Mouse (Mus musculus) heart, embryonic 11.5 days (tissue): ENCODE measurements around the gene Znrf3. TPM values are rescaled to one million over a fixed set of nuclear protein-coding genes. Genes with fewer than 3 reads are reported as not detected.

Experiments
- ATAC-seq: fragments of 200-750 bp; cut with Nextera tagmentation; replicated peaks from 2 replicates; pipeline ENCODE4 v1.8.0; 2017; ENCODE audit warnings: moderate library complexity; ENCODE audit not compliant: insufficient number of reproducible peaks, low FRiP score, low TSS enrichment
- H3K27ac ChIP-seq: fragments of 300-500 bp; sonication (generic); 2 replicates; pipeline ENCODE4 v1.5.1; 2014; ENCODE audit warnings: mild to moderate bottlenecking, low read depth, low read length
- H3K27me3 ChIP-seq: fragments of 300-500 bp; sonication (generic); 2 replicates; pipeline ENCODE4 v1.6.1; 2014; ENCODE audit warnings: mild to moderate bottlenecking, low read length, mixed read lengths; ENCODE audit not compliant: control insufficient read depth, insufficient read depth
- H3K36me3 ChIP-seq: fragments of 300-500 bp; sonication (generic); 2 replicates; pipeline ENCODE4 v1.6.1; 2014; ENCODE audit warnings: mild to moderate bottlenecking, low read length, moderate library complexity, mixed read lengths; ENCODE audit not compliant: control insufficient read depth, insufficient read depth
- H3K4me1 ChIP-seq: fragments of 300-500 bp; sonication (generic); 2 replicates; pipeline ENCODE4 v1.6.1; 2014; ENCODE audit warnings: low read length; ENCODE audit not compliant: control insufficient read depth, insufficient read depth
- H3K4me2 ChIP-seq: fragments of 300-500 bp; sonication (generic); 2 replicates; pipeline ENCODE4 v1.6.1; 2014; ENCODE audit warnings: mild to moderate bottlenecking, moderate library complexity
- H3K4me3 ChIP-seq: fragments of 300-500 bp; sonication (generic); 2 replicates; pipeline ENCODE4 v1.5.1; 2014; ENCODE audit warnings: low read depth, low read length
- H3K9ac ChIP-seq: fragments of 300-500 bp; sonication (generic); 2 replicates; pipeline ENCODE4 v1.6.1; 2014; ENCODE audit warnings: mild to moderate bottlenecking, low read depth, low read length, moderate library complexity
- H3K9me3 ChIP-seq: fragments of 300-500 bp; sonication (generic); replicated peaks from 2 replicates; pipeline ENCODE4 v1.6.1; 2016; ENCODE audit warnings: low read length; ENCODE audit not compliant: control insufficient read depth
- WGBS: fragments of 180-500 bp; shearing (Covaris S2); extraction: QIAGEN DNeasy Blood & Tissue Kit; methylation state at CpG from one replicate; pipeline ENCODE4 v1.1.7; 2014; ENCODE audit not compliant: insufficient replicate concordance; 5-methylcytosine and 5-hydroxymethylcytosine counted together
- polyA plus RNA-seq: library from polyadenylated mRNA; unstranded; fragments of >200 nt; fragmentation: Nextera tagmentation; extraction: Ambion mirVana; gene quantifications from 2 replicates; pipeline ENCODE4 v1.2.1, GENCODE M21; 2014

Gene Znrf3
- polyA plus RNA-seq, 1 experiment from 2014 or later = 9.3 TPM

- no peaks in the 10 kb centered on the region for H3K27me3 ChIP-seq
- no peak overlapping the region for H3K4me2 ChIP-seq
- H3K9me3 ChIP-seq = no peaks in the 10 kb centered on the region
- H3K4me1 ChIP-seq = no peaks in the 10 kb centered on the region
- no peak overlapping the region for H3K4me3 ChIP-seq
- no peak for ATAC-seq
- WGBS = 77% methylated on average over 3 of the region's 3 CpGs
- H3K27ac ChIP-seq = no peak overlapping the region
- no peak overlapping the region for H3K9ac ChIP-seq
- no peaks in the 10 kb centered on the region for H3K36me3 ChIP-seq
Observed at GRCm38 (mm10) chr11:5398301-5399053, 46.2 kb downstream of the Znrf3 start.

GRCm38 (mm10) chr11:5390969-5391831, 53.4 kb downstream of the Znrf3 start:
- Histone ChIP-seq H3K4me1 (peaks cover 7% of the 10 kb centered on the region), H3K9me3 (no peaks in the 10 kb centered on the region), H3K27ac (0 out of 2 replicates have a peak overlapping the region, but pooled peaks have one; percentile 10), H3K9ac (no peak overlapping the region), H3K4me2 (no peak overlapping the region), H3K27me3 (no peaks in the 10 kb centered on the region), H3K4me3 (no peak overlapping the region), H3K36me3 (no peaks in the 10 kb centered on the region)
- 44% methylated on average over 4 of the region's 4 CpGs for WGBS
- no peak for ATAC-seq

- no peak for ATAC-seq
- H3K4me2 ChIP-seq = no peak overlapping the region
- no peaks in the 10 kb centered on the region for H3K36me3 ChIP-seq
- no peak overlapping the region for H3K27ac ChIP-seq
- no peak overlapping the region for H3K9ac ChIP-seq
- H3K9me3 ChIP-seq = no peaks in the 10 kb centered on the region
- H3K4me3 ChIP-seq = no peak overlapping the region
- no peaks in the 10 kb centered on the region for H3K4me1 ChIP-seq
- no peaks in the 10 kb centered on the region for H3K27me3 ChIP-seq
- WGBS = 90% methylated on average over 2 of the region's 2 CpGs
Observed at GRCm38 (mm10) chr11:5382652-5383051, 62.0 kb downstream of the Znrf3 start.

GRCm38 (mm10) chr11:5381226-5381625, 63.4 kb downstream of the Znrf3 start:
- Histone ChIP-seq H3K27me3 (no peaks in the 10 kb centered on the region), H3K4me2 (no peak overlapping the region), H3K4me3 (no peak overlapping the region), H3K9ac (no peak overlapping the region), H3K36me3 (no peaks in the 10 kb centered on the region), H3K27ac (no peak overlapping the region), H3K4me1 (no peaks in the 10 kb centered on the region), H3K9me3 (no peaks in the 10 kb centered on the region)
- 83% methylated on average over 5 of the region's 5 CpGs for WGBS
- no peak for ATAC-seq

- Histone ChIP-seq H3K4me1 (no peaks in the 10 kb centered on the region), H3K4me3 (no peak overlapping the region), H3K27ac (no peak overlapping the region), H3K27me3 (no peaks in the 10 kb centered on the region), H3K36me3 (no peaks in the 10 kb centered on the region), H3K4me2 (no peak overlapping the region), H3K9ac (no peak overlapping the region), H3K9me3 (no peaks in the 10 kb centered on the region)
- no peak for ATAC-seq
- WGBS = 72% methylated on average over 3 of the region's 3 CpGs
Observed at GRCm38 (mm10) chr11:5380275-5380674, 64.4 kb downstream of the Znrf3 start.

GRCm38 (mm10) chr11:5369176-5369575, 75.5 kb downstream of the Znrf3 start:
- Histone ChIP-seq H3K27ac (no peak overlapping the region), H3K9me3 (no peaks in the 10 kb centered on the region), H3K36me3 (no peaks in the 10 kb centered on the region), H3K4me1 (peaks cover 5% of the 10 kb centered on the region; the same call in 1 of the 2 replicates), H3K27me3 (no peaks in the 10 kb centered on the region), H3K4me3 (no peak overlapping the region), H3K9ac (no peak overlapping the region), H3K4me2 (no peak overlapping the region)
- no peak for ATAC-seq
- 49% methylated on average over 10 of the region's 10 CpGs for WGBS

- no peak for ATAC-seq
- H3K4me1 ChIP-seq = peaks cover 5% of the 10 kb centered on the region; the same call in 1 of the 2 replicates
- no peak overlapping the region for H3K9ac ChIP-seq
- no peaks in the 10 kb centered on the region for H3K9me3 ChIP-seq
- no peaks in the 10 kb centered on the region for H3K27me3 ChIP-seq
- no peak overlapping the region for H3K4me2 ChIP-seq
- H3K27ac ChIP-seq = no peak overlapping the region
- no peak overlapping the region for H3K4me3 ChIP-seq
- H3K36me3 ChIP-seq = no peaks in the 10 kb centered on the region
Observed at GRCm38 (mm10) chr11:5368492-5368891, 76.2 kb downstream of the Znrf3 start.

GRCm38 (mm10) chr11:5355266-5355764, 89.3 kb downstream of the Znrf3 start:
- ATAC-seq = no peak
- no peaks in the 10 kb centered on the region for H3K36me3 ChIP-seq
- no peak overlapping the region for H3K4me3 ChIP-seq
- H3K9ac ChIP-seq = no peak overlapping the region
- no peak overlapping the region for H3K4me2 ChIP-seq
- H3K9me3 ChIP-seq = no peaks in the 10 kb centered on the region
- 92% methylated on average over 2 of the region's 2 CpGs for WGBS
- H3K4me1 ChIP-seq = peaks cover 3% of the 10 kb centered on the region; the same call in 1 of the 2 replicates
- H3K27ac ChIP-seq = no peak overlapping the region
- no peaks in the 10 kb centered on the region for H3K27me3 ChIP-seq
